ENCODE assay signal across 18 mouse cellular contexts in the genomic region with DNA sequence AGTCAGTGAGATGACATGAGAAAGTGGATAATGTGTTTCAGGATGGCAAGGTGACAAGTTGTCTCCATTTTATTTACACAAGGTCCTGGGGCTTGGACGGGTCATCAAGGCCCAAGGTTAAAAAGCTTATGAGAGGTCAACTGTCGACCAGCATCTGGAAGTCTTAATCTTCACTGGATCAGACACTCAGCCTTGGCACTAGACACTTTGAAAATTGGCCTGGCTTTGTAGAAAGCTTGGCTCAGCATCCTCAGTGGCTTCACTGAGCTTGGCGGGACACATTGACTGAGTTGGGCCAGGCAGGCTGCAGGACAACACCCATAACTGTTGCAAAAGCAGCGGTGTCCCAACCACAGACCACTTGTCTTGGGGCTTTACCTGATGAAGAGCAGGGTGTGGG.
DNase-seq lines count a peak whose midpoint lies in the region; ATAC-seq lines count a peak whose summit lies in the region.
"Had no signal": no experiment of that assay in that cellular context is flagged by ENCODE, and none has a peak within 500 bp of the region (broad histone marks: within the 10 kb centered on the region; RNA-seq: fewer than 3 reads in every experiment).

No protein-coding gene starts in this region.

- WGBS in heart, embryonic 12.5 days: 72% methylated on average over 4 of the region's 4 CpGs
- 62% methylated on average over 4 of the region's 4 CpGs for WGBS in intestine, embryonic 15.5 days

- no peaks in the 10 kb centered on the region for H3K27me3 ChIP-seq in heart, embryonic 12.5 days (replicated peaks)
- H3K27me3 ChIP-seq in intestine, embryonic 15.5 days (replicated peaks): no peaks in the 10 kb centered on the region
- H3K27me3 ChIP-seq: heart, embryonic 13.5 days; hindbrain, embryonic 13.5 days had no signal

- no peak for ATAC-seq in heart, embryonic 12.5 days (ENCODE audit: insufficient number of reproducible peaks, low FRiP score)
- ATAC-seq in intestine, embryonic 15.5 days: no peak
- ATAC-seq: forebrain, embryonic 16.5 days had no signal

- H3K9ac ChIP-seq in heart, embryonic 12.5 days: no peak overlapping the region
- no peak overlapping the region for H3K9ac ChIP-seq in intestine, embryonic 15.5 days
- H3K9ac ChIP-seq: heart, embryonic 13.5 days; hindbrain, embryonic 13.5 days; liver, embryonic 14.5 days had no signal

- H3K4me3 ChIP-seq in heart, embryonic 12.5 days: no peak overlapping the region
- H3K4me3 ChIP-seq in intestine, embryonic 15.5 days (replicated peaks): no peak overlapping the region
- H3K4me3 ChIP-seq: erythroblast, embryonic 14.5 days; heart, embryonic 13.5 days; hindbrain, embryonic 13.5 days; limb, embryonic 10.5 days had no signal

- no peak overlapping the region for H3K4me2 ChIP-seq in heart, embryonic 12.5 days
- no peak overlapping the region for H3K4me2 ChIP-seq in intestine, embryonic 15.5 days (replicated peaks)
- H3K4me2 ChIP-seq: heart, embryonic 13.5 days; hindbrain, embryonic 13.5 days; midbrain, embryonic 11.5 days had no signal

- peak; percentile 97 for DNase-seq in heart, adult 11 months
- DNase-seq in ovary, postnatal 14 days (ENCODE audit: low spot score): peak; percentile 3
- DNase-seq in ovary, postnatal 10 days (ENCODE audit: low spot score): no peak
- peak; percentile 8 to 45 for DNase-seq in kidney, postnatal 25 days
- DNase-seq in lung, postnatal 4 days: peak; percentile 47 to 77
- no peak for DNase-seq in cerebellum, adult 18-20 months
- DNase-seq: adrenal gland, adult 8-10 months; right cerebral cortex, postnatal 4 days had no signal

- no peak overlapping the region for H3K27ac ChIP-seq in heart, embryonic 12.5 days (ENCODE audit: poor library complexity, severe bottlenecking)
- no peak overlapping the region for H3K27ac ChIP-seq in intestine, embryonic 15.5 days
- H3K27ac ChIP-seq: heart, embryonic 13.5 days; hindbrain, embryonic 13.5 days; kidney, postnatal 0 days; limb, embryonic 10.5 days; liver, embryonic 14.5 days had no signal

- no peaks in the 10 kb centered on the region for H3K36me3 ChIP-seq in heart, embryonic 12.5 days
- H3K36me3 ChIP-seq in intestine, embryonic 15.5 days: no peaks in the 10 kb centered on the region
- H3K36me3 ChIP-seq: heart, embryonic 13.5 days; hindbrain, embryonic 13.5 days; limb, embryonic 10.5 days had no signal

- no peaks in the 10 kb centered on the region for H3K4me1 ChIP-seq in heart, embryonic 12.5 days (replicated peaks)
- H3K4me1 ChIP-seq in intestine, embryonic 15.5 days (replicated peaks): no peaks in the 10 kb centered on the region
- H3K4me1 ChIP-seq: heart, embryonic 13.5 days; hindbrain, embryonic 13.5 days had no signal

- peaks cover 3% of the 10 kb centered on the region; the same call in 1 of the 2 replicates for H3K9me3 ChIP-seq in heart, embryonic 12.5 days (replicated peaks)
- no peaks in the 10 kb centered on the region for H3K9me3 ChIP-seq in intestine, embryonic 15.5 days
- H3K9me3 ChIP-seq: heart, embryonic 13.5 days; hindbrain, embryonic 13.5 days; limb, embryonic 10.5 days had no signal

Comparison
In these comparisons a context has a peak if more than half of its experiments do, and no peak if none do; other contexts are left out.
1. DNase-seq: peak in heart, adult 11 months (single experiment), ovary, postnatal 14 days (single experiment), kidney, postnatal 25 days (2 of 2) and lung, postnatal 4 days (2 of 2); none in ovary, postnatal 10 days (single experiment) and cerebellum, adult 18-20 months (0 of 2).